Mouse (Mus musculus): ENCODE data around the gene Igf2bp1. TPM values are rescaled to one million over a fixed set of nuclear protein-coding genes. Genes with fewer than 3 reads are reported as not detected.
A peak's percentile ranks its signal among the peaks of the same experiment; 100 is the strongest.

Gene Igf2bp1
- total and polyA plus RNA-seq, 3 experiments = 49.1 to 113 (median 52.6) TPM

DNA sequence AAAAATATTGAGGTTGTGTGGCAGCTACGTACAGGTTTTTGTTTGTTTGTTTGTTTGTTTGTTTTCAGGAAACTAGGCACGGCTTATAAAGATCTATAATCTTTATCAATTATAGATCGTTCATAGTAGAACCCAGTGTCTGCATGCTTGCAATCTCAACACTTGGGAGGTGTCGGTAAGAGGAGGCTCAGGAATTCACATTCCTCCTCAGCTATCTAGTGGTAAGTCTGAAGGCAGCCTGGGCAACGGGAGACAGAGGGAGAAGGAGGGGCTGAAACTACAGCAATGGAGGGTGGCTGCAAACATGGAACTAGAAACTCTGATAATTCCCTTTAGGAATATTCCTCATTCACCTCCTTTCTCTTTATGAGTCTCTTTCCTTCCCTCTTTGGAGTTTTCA lies 9.7 kb upstream of the Igf2bp1 start:
- no peak for DNase-seq (ENCODE audit: low spot score)
- H3K36me3 ChIP-seq (replicated peaks) = no peaks in the 10 kb centered on the region
- no peak overlapping the region for H3K4me3 ChIP-seq (ENCODE audit: low read depth, low read length)
- no peak for ATAC-seq (ENCODE audit: extremely low read depth, insufficient number of reproducible peaks, low FRiP score, poor library complexity, severe bottlenecking)
- no peak for TF ChIP-seq GATA2 (IDR thresholded peaks at IDR 0.05; ENCODE audit: borderline replicate concordance, low read depth, low read length)
- peaks cover 36% of the 10 kb centered on the region for H3K4me1 ChIP-seq (ENCODE audit: insufficient read depth, low read depth, low read length)
- no peaks in the 10 kb centered on the region for H3K9me3 ChIP-seq (replicated peaks)
- peaks cover 15% of the 10 kb centered on the region for H3K27me3 ChIP-seq (ENCODE audit: insufficient read depth, low read length)

DNA sequence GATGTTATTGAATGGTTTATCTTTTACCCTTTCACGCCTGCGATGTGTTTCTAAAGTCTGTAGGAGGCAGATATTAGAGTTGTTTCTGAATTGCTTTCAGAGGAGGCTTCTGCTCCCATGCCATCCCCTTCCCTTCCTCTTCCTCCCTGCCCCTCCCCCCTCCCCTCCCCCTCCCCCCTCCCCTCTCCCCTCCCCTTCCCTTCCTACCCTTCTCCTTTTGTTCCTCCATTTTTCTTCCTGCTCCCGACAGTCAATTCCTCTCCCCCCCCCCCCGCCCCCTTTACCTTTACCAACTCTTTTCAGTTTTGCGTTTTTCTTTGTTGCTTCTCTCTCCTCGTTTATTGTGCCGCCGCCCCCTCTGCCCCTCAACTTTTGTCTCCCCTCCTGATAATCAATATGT lies 6.2 kb upstream of the Igf2bp1 start:
- DNase-seq (ENCODE audit: low spot score) = no peak
- no peak for ATAC-seq (ENCODE audit: extremely low read depth, insufficient number of reproducible peaks, low FRiP score, poor library complexity, severe bottlenecking)
- TF ChIP-seq GATA1 (IDR thresholded peaks at IDR 0.05; ENCODE audit: borderline replicate concordance, low read length) = no peak
- no peak for TF ChIP-seq GATA2 (IDR thresholded peaks at IDR 0.05; ENCODE audit: borderline replicate concordance, low read depth, low read length)
- no peak for TF ChIP-seq CTCF (IDR thresholded peaks at IDR 0.05; ENCODE audit: low read depth, low read length)
- Histone ChIP-seq H3K36me3 (replicated peaks) (no peaks in the 10 kb centered on the region), H3K27me3 (ENCODE audit: insufficient read depth, low read length) (peaks cover 9% of the 10 kb centered on the region; the same call in 1 of the 2 replicates), H3K9me3 (replicated peaks) (no peaks in the 10 kb centered on the region), H3K4me1 (ENCODE audit: insufficient read depth, low read depth, low read length) (peaks cover 42% of the 10 kb centered on the region), H3K4me3 (ENCODE audit: low read depth, low read length) (no peak overlapping the region; the same call in 1 of the 2 replicates)

DNA sequence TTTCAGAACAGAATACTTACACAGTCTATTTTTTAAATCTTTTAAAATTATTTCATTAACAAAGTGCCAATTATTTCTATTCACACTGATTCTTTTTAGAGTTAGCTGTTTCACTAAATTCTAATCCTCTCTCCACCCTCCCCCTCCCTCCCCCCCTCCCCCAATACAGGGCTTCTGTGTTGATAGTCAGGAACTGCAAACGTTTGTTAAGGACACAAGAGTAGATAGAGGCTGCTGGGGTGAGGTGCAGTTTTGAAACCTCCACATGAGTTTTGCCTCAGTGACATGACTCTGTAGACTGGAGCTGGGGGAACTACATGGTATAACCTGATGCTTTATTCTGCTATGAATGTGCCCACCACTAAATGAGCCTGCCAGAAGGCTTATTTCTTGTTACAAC lies 3.1 kb upstream of the Igf2bp1 start:
- H3K4me1 ChIP-seq (ENCODE audit: insufficient read depth, low read depth, low read length) = peaks cover 45% of the 10 kb centered on the region
- H3K36me3 ChIP-seq (replicated peaks) = no peaks in the 10 kb centered on the region
- no peaks in the 10 kb centered on the region for H3K9me3 ChIP-seq (replicated peaks)
- no peaks in the 10 kb centered on the region for H3K27me3 ChIP-seq (ENCODE audit: insufficient read depth, low read length)
- TF ChIP-seq CTCF (IDR thresholded peaks at IDR 0.05; ENCODE audit: low read depth, low read length) (no peak), POLR2AphosphoS5 (IDR thresholded peaks at IDR 0.05; ENCODE audit: insufficient replicate concordance, low read depth, low read length) (no peak), TAL1 (conservative IDR thresholded peaks at IDR 0.05; ENCODE audit: low read depth, low read length) (no peak), GATA1 (IDR thresholded peaks at IDR 0.05; ENCODE audit: borderline replicate concordance, low read length) (no peak), GATA2 (IDR thresholded peaks at IDR 0.05; ENCODE audit: borderline replicate concordance, low read depth, low read length) (no peak)
- ATAC-seq (ENCODE audit: extremely low read depth, insufficient number of reproducible peaks, low FRiP score, poor library complexity, severe bottlenecking) (no peak), DNase-seq (ENCODE audit: low spot score) (no peak)
- no peak overlapping the region for H3K4me3 ChIP-seq (ENCODE audit: low read depth, low read length)

DNA sequence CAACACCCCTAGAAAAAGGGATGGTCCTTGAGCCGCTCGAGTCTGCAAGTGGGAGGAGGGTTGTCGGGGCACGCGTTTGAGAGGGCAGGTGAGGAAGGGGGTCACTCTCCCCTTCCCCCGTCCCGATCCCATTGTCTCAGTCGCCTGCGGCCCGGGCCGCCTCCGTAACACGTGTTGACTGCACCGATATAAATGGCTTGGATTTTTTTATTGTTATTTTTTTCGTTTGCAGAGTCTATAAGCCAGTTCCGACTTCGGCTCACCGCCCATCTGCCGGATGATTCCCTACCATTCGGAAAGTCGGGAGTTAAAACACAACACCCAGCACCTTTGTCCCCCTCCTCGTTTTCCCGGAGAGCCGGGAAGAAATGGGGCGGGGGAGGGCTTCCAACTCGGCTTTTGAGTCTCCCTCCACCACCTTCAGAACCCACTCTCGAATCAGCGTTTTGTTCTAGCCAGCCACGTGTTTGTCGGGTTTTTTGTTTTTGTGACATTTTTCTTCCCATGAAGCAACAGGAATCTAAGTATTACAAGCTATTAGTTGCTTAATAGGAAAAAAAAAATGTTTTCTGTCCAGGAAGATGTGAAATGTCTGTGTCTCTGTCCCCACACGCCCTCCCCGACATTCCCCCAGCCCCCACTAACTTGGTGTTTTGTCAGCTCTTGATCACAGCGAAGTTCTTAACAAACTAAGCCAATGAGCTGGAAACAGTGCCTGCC lies 1.9 kb upstream of the Igf2bp1 start:
- Histone ChIP-seq H3K36me3 (replicated peaks) (peaks cover 6% of the 10 kb centered on the region), H3K4me3 (ENCODE audit: low read depth, low read length) (peak overlapping the region; percentile 83), H3K27me3 (ENCODE audit: insufficient read depth, low read length) (no peaks in the 10 kb centered on the region), H3K4me1 (ENCODE audit: insufficient read depth, low read depth, low read length) (peaks cover 47% of the 10 kb centered on the region), H3K9me3 (replicated peaks) (no peaks in the 10 kb centered on the region)
- no peak for DNase-seq (ENCODE audit: low spot score)
- TF ChIP-seq TAL1 (conservative IDR thresholded peaks at IDR 0.05; ENCODE audit: low read depth, low read length) (no peak), POLR2AphosphoS5 (IDR thresholded peaks at IDR 0.05; ENCODE audit: insufficient replicate concordance, low read depth, low read length) (no peak), GATA1 (IDR thresholded peaks at IDR 0.05; ENCODE audit: borderline replicate concordance, low read length) (no peak), GATA2 (IDR thresholded peaks at IDR 0.05; ENCODE audit: borderline replicate concordance, low read depth, low read length) (no peak)
- ATAC-seq (ENCODE audit: extremely low read depth, insufficient number of reproducible peaks, low FRiP score, poor library complexity, severe bottlenecking) = no peak

DNA sequence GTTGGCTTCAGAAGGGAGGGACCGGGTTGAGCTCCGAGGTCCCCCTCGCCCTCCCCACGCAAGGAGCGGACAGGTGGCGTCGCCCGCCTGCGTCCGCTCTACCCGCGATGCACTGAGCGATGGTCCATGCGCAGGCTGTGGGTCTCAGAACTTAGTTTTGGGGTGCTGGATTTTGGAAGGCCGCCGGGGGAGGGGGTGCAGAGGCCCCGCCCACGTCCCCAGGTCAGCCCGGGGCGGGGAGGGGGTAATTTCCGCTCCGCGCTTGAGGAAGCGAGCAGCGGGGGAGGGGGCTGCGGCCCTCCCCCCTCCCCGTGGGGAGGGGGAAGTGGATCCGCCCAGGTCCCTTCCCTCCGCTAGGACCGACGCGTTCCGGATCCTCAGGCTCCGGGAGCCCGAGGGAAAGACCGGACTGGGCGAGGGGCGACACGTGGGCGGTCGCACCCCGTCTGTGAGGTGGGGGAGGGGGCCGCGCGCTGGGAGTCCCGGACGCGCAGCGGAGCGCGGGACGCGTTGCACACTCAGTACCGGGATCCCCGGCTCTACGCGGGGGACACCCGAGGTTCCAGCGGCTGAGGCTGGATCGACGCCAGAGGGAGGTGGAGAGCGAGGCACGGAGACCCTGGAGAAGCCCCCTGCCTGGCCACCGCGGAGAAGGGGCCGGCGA lies 1.2 kb upstream of the Igf2bp1 start:
- H3K4me3 ChIP-seq (ENCODE audit: low read depth, low read length) = peak overlapping the region; percentile 83

GRCm38 (mm10) chr11:96006367-96006851 lies 669 bp upstream of the Igf2bp1 start:
- no peaks in the 10 kb centered on the region for H3K27me3 ChIP-seq (ENCODE audit: insufficient read depth, low read length)
- ATAC-seq (ENCODE audit: extremely low read depth, insufficient number of reproducible peaks, low FRiP score, poor library complexity, severe bottlenecking) = no peak
- peaks cover 15% of the 10 kb centered on the region for H3K36me3 ChIP-seq (replicated peaks)
- H3K9me3 ChIP-seq (replicated peaks) = no peaks in the 10 kb centered on the region
- DNase-seq (ENCODE audit: low spot score) = peak; percentile 53
- peaks cover 51% of the 10 kb centered on the region for H3K4me1 ChIP-seq (ENCODE audit: insufficient read depth, low read depth, low read length)
- H3K4me3 ChIP-seq (ENCODE audit: low read depth, low read length) = peak overlapping the region; percentile 83
- TF ChIP-seq TAL1 (conservative IDR thresholded peaks at IDR 0.05; ENCODE audit: low read depth, low read length) (no peak), GATA2 (IDR thresholded peaks at IDR 0.05; ENCODE audit: borderline replicate concordance, low read depth, low read length) (no peak), CTCF (IDR thresholded peaks at IDR 0.05; ENCODE audit: low read depth, low read length) (no peak), GATA1 (IDR thresholded peaks at IDR 0.05; ENCODE audit: borderline replicate concordance, low read length) (no peak), POLR2AphosphoS5 (IDR thresholded peaks at IDR 0.05; ENCODE audit: insufficient replicate concordance, low read depth, low read length) (no peak)

More for the DNA sequence above, 1.2 kb upstream of the Igf2bp1 start:
- TF ChIP-seq TAL1 (conservative IDR thresholded peaks at IDR 0.05; ENCODE audit: low read depth, low read length) (no peak), POLR2AphosphoS5 (IDR thresholded peaks at IDR 0.05; ENCODE audit: insufficient replicate concordance, low read depth, low read length) (no peak), CTCF (IDR thresholded peaks at IDR 0.05; ENCODE audit: low read depth, low read length) (no peak), GATA2 (IDR thresholded peaks at IDR 0.05; ENCODE audit: borderline replicate concordance, low read depth, low read length) (no peak), GATA1 (IDR thresholded peaks at IDR 0.05; ENCODE audit: borderline replicate concordance, low read length) (no peak)
- Histone ChIP-seq H3K27me3 (ENCODE audit: insufficient read depth, low read length) (no peaks in the 10 kb centered on the region), H3K36me3 (replicated peaks) (peaks cover 10% of the 10 kb centered on the region), H3K4me1 (ENCODE audit: insufficient read depth, low read depth, low read length) (peaks cover 47% of the 10 kb centered on the region), H3K9me3 (replicated peaks) (no peaks in the 10 kb centered on the region)
- peak; percentile 92 for DNase-seq (ENCODE audit: low spot score)
- no peak for ATAC-seq (ENCODE audit: extremely low read depth, insufficient number of reproducible peaks, low FRiP score, poor library complexity, severe bottlenecking)
